Mouse (Mus musculus): Measurements from ENCODE around the gene Sirt5. TPM values are rescaled to one million over a fixed set of nuclear protein-coding genes. Genes with fewer than 3 reads are reported as not detected.
A peak's percentile ranks its signal among the peaks of the same experiment; 100 is the strongest.

The Sirt5 gene
- polyA plus RNA-seq, 1 experiment from 2014 or later: 22.5 TPM

- Histone ChIP-seq H3K9me3 (no peaks in the 10 kb centered on the region), H3K27me3 (no peaks in the 10 kb centered on the region), H3K4me3 (no peak overlapping the region), H3K4me1 (0 out of 2 replicates have a peak, but pooled peaks cover 4% of the 10 kb centered on the region), H3K27ac (no peak overlapping the region), H3K4me2 (no peak overlapping the region), H3K36me3 (no peaks in the 10 kb centered on the region), H3K9ac (no peak overlapping the region)
- no peak for ATAC-seq (ENCODE audit: borderline replicate concordance, extremely low read depth, low FRiP score, low TSS enrichment)
- WGBS: 57% methylated on average over 8 of the region's 8 CpGs
These were observed 15.9 kb upstream of the Sirt5 start for GRCm38 (mm10) chr13:43349376-43349775.

- no peak overlapping the region for H3K9ac ChIP-seq
- H3K4me2 ChIP-seq: no peak overlapping the region
- no peak for ATAC-seq (ENCODE audit: borderline replicate concordance, extremely low read depth, low FRiP score, low TSS enrichment)
- no peak overlapping the region for H3K4me3 ChIP-seq
- 51% methylated on average over 9 of the region's 9 CpGs for WGBS
- no peak overlapping the region for H3K27ac ChIP-seq
- 0 out of 2 replicates have a peak, but pooled peaks cover 4% of the 10 kb centered on the region for H3K4me1 ChIP-seq
- no peaks in the 10 kb centered on the region for H3K36me3 ChIP-seq
- H3K9me3 ChIP-seq: no peaks in the 10 kb centered on the region
- H3K27me3 ChIP-seq: no peaks in the 10 kb centered on the region
These were observed 14.7 kb upstream of the Sirt5 start for GRCm38 (mm10) chr13:43350489-43351169.

DNA sequence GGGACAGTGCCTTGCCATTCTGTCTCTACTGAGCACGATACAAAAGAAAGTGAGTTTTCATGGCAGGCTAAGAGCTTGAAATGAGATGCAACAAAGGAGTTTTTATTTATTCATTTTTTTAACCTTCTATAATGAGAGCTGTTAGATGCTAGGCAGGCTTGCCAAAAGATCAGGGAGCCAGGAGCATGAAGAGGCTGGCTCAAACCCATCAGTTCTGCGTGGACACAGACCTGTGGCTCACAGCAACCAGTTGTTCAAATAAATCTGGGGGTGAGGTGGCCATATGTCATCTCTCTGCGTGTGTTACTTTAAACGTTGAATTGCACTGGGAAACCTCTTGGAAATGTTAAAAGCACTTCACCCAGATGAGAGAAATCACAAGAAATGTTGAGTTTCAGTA lies 11.9 kb upstream of the Sirt5 start:
- no peaks in the 10 kb centered on the region for H3K9me3 ChIP-seq
- no peaks in the 10 kb centered on the region for H3K36me3 ChIP-seq
- no peaks in the 10 kb centered on the region for H3K27me3 ChIP-seq
- H3K27ac ChIP-seq: no peak overlapping the region
- 37% methylated on average over 4 of the region's 4 CpGs for WGBS
- no peak overlapping the region for H3K9ac ChIP-seq
- H3K4me1 ChIP-seq: 0 out of 2 replicates have a peak, but pooled peaks cover 4% of the 10 kb centered on the region
- no peak overlapping the region for H3K4me3 ChIP-seq
- H3K4me2 ChIP-seq: no peak overlapping the region
- ATAC-seq (ENCODE audit: borderline replicate concordance, extremely low read depth, low FRiP score, low TSS enrichment): no peak

DNA sequence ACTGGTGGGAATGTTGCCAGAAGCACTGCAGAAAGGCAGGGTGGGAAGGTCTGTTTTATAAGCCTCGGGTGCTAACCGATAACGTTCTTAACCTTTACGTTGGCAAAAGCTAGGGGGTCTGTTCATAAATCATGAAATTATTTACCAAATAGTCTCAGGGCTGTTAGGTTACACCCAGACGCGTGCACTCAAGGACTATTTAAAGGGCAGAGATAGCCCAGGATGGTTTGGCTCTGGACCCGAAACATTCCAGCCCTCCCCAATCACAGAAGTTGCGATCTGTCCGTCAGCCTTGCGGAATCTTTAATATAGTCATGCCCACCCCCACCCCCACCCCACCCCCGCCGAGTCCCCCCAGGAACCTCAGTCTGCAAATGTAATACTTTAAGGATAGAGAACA lies 10.9 kb upstream of the Sirt5 start:
- 0 out of 2 replicates have a peak, but pooled peaks cover 4% of the 10 kb centered on the region for H3K4me1 ChIP-seq
- H3K27me3 ChIP-seq: no peaks in the 10 kb centered on the region
- no peaks in the 10 kb centered on the region for H3K36me3 ChIP-seq
- H3K4me2 ChIP-seq: no peak overlapping the region
- no peak overlapping the region for H3K27ac ChIP-seq
- 47% methylated on average over 12 of the region's 12 CpGs for WGBS
- no peak overlapping the region for H3K4me3 ChIP-seq
- H3K9ac ChIP-seq: no peak overlapping the region
- no peaks in the 10 kb centered on the region for H3K9me3 ChIP-seq
- ATAC-seq (ENCODE audit: borderline replicate concordance, extremely low read depth, low FRiP score, low TSS enrichment): no peak

DNA sequence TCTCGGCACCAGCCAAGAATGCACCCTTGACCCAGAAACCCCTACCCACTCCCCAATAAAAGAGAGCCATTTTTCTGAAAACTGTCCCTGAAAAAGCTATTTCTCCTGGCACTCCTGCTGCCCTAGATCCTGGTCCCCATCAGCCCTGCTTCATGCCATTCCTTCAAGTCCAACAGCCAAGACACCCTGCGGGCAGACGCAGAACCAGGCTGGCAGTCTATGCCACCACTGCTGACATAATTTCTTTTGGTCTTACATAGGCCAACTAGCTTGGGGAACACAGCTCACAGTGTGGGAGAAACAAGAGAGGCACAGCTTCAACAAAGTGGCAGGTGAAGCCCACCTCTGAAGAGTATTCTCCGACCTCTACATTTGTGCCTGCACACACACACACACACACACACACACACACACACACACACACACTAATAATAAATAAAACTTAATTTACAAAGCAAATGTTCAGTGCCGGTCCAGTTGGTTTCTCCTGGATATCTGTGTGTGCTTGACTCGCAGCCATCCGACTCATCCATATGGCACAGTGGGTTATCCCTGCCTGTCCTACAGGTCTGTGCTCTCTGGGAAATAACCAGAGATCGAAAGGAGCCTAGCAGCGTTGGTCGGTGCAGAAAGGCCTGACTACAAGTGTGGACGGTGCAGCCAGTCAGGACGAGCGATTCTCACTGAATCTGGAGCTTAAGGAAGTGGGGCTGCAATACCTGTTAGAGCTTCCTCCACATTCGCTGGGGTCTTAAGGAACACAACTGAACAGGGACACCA lies 8.8 kb upstream of the Sirt5 start:
- H3K4me2 ChIP-seq: no peak overlapping the region
- no peak overlapping the region for H3K27ac ChIP-seq
- H3K9ac ChIP-seq: no peak overlapping the region
- H3K4me3 ChIP-seq: no peak overlapping the region
- no peaks in the 10 kb centered on the region for H3K27me3 ChIP-seq
- H3K36me3 ChIP-seq: no peaks in the 10 kb centered on the region
- H3K4me1 ChIP-seq: 0 out of 2 replicates have a peak, but pooled peaks cover 4% of the 10 kb centered on the region
- ATAC-seq (ENCODE audit: borderline replicate concordance, extremely low read depth, low FRiP score, low TSS enrichment): no peak
- 84% methylated on average over 14 of the region's 14 CpGs for WGBS
- H3K9me3 ChIP-seq: no peaks in the 10 kb centered on the region

DNA sequence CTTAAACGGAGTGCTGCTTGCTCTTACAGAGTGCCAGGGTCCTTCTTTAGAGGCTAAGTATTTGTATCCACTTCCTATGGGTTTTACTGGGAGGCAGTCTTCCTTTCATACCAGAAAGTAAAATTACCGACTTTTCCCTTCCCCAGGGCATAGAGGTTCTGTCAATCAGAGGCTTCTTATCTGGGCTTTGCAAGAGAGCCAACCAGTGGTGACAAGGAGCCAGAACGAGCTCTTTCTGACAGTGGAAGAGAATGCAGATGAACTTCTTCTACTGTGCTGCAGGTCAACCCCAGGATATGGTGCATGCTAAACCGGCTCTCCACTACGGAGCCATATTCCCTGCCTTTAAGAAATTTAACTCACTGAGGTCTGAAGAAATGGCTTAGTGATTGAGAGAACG lies 4.8 kb upstream of the Sirt5 start:
- Histone ChIP-seq H3K4me3 (no peak overlapping the region), H3K36me3 (no peaks in the 10 kb centered on the region), H3K27ac (no peak overlapping the region), H3K4me2 (no peak overlapping the region), H3K27me3 (no peaks in the 10 kb centered on the region), H3K9me3 (no peaks in the 10 kb centered on the region), H3K9ac (no peak overlapping the region), H3K4me1 (peaks cover 9% of the 10 kb centered on the region; the same call in 1 of the 2 replicates)
- ATAC-seq (ENCODE audit: borderline replicate concordance, extremely low read depth, low FRiP score, low TSS enrichment): no peak
- WGBS: 63% methylated on average over 6 of the region's 6 CpGs

- Histone ChIP-seq H3K4me3 (no peak overlapping the region), H3K9ac (no peak overlapping the region), H3K27ac (0 out of 2 replicates have a peak overlapping the region, but pooled peaks have one; percentile 15), H3K4me1 (peaks cover 13% of the 10 kb centered on the region; the same call in 1 of the 2 replicates), H3K36me3 (no peaks in the 10 kb centered on the region), H3K27me3 (no peaks in the 10 kb centered on the region), H3K4me2 (peak overlapping the region; percentile 20; the same call in 1 of the 2 replicates), H3K9me3 (no peaks in the 10 kb centered on the region)
- ATAC-seq (ENCODE audit: borderline replicate concordance, extremely low read depth, low FRiP score, low TSS enrichment): no peak; the same call in 1 of the 2 replicates
- 44% methylated on average over 9 of the region's 9 CpGs for WGBS
These were observed 2.9 kb upstream of the Sirt5 start for GRCm38 (mm10) chr13:43362353-43362752.

DNA sequence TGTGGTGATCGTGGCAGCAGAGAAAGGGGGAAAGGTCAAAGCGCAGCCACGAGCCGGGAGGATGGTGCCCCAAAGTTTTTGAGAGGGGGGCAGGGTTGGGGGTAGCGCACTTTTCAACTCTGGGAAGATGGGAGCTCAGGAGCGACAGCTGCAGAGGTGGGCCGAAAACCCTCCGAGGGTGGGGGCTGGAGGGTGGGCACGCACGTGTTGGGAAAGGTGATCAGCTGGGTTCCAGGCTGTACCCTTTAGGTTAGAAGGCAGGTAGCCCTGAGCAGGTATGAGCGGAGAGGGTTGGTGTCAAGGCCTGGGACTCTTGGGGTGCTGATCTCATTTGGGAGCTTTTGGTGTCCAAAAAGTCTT lies 509 bp downstream of the Sirt5 start:
- peak overlapping the region; percentile 84 for H3K4me2 ChIP-seq
- H3K9me3 ChIP-seq: no peaks in the 10 kb centered on the region
- peak overlapping the region; percentile 54 for H3K4me3 ChIP-seq
- H3K9ac ChIP-seq: peak overlapping the region; percentile 56
- WGBS: 7% methylated on average over 11 of the region's 11 CpGs
- H3K27me3 ChIP-seq: no peaks in the 10 kb centered on the region
- peak overlapping the region; percentile 17 for H3K27ac ChIP-seq
- peaks cover 13% of the 10 kb centered on the region; the same call in 1 of the 2 replicates for H3K4me1 ChIP-seq
- peak; percentile 19; the same call in 1 of the 2 replicates for ATAC-seq (ENCODE audit: borderline replicate concordance, extremely low read depth, low FRiP score, low TSS enrichment)
- 0 out of 2 replicates have a peak, but pooled peaks cover 3% of the 10 kb centered on the region for H3K36me3 ChIP-seq

GRCm38 (mm10) chr13:43370063-43370462 lies 4.8 kb downstream of the Sirt5 start:
- ATAC-seq (ENCODE audit: borderline replicate concordance, extremely low read depth, low FRiP score, low TSS enrichment): no peak
- WGBS: 70% methylated on average over 6 of the region's 6 CpGs
- Histone ChIP-seq H3K4me3 (no peak overlapping the region), H3K9ac (no peak overlapping the region), H3K4me1 (0 out of 2 replicates have a peak, but pooled peaks cover 11% of the 10 kb centered on the region), H3K27me3 (no peaks in the 10 kb centered on the region), H3K27ac (no peak overlapping the region), H3K36me3 (peaks cover 27% of the 10 kb centered on the region), H3K4me2 (no peak overlapping the region), H3K9me3 (no peaks in the 10 kb centered on the region)

DNA sequence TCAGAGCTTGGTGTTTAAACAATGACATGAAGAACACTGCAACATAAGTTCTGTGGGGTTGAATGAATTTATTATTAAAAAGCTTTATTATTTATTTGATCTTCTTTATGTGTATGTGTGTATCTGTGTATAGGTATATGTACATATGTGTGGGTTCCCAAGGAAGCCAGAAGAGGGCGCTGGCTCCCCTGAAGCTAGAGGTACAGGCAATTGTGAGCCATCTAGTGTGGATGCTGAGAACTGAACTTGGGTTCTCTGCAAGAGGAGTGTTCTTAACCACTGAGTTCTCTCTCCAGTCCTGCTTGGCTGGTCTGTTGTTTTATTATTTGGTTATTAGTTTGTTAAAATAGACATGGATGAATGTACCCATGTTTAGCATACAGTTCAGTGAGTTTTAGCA lies 7.6 kb downstream of the Sirt5 start:
- no peak overlapping the region for H3K4me3 ChIP-seq
- no peak overlapping the region for H3K9ac ChIP-seq
- peaks cover 38% of the 10 kb centered on the region for H3K36me3 ChIP-seq
- H3K4me1 ChIP-seq: 0 out of 2 replicates have a peak, but pooled peaks cover 6% of the 10 kb centered on the region
- 78% methylated on average over 1 of the region's 1 CpGs for whole genome bisulfite sequencing
- H3K27me3 ChIP-seq: no peaks in the 10 kb centered on the region
- no peak overlapping the region for H3K27ac ChIP-seq
- no peaks in the 10 kb centered on the region for H3K9me3 ChIP-seq
- no peak overlapping the region for H3K4me2 ChIP-seq
- no peak for ATAC-seq (ENCODE audit: borderline replicate concordance, extremely low read depth, low FRiP score, low TSS enrichment)

DNA sequence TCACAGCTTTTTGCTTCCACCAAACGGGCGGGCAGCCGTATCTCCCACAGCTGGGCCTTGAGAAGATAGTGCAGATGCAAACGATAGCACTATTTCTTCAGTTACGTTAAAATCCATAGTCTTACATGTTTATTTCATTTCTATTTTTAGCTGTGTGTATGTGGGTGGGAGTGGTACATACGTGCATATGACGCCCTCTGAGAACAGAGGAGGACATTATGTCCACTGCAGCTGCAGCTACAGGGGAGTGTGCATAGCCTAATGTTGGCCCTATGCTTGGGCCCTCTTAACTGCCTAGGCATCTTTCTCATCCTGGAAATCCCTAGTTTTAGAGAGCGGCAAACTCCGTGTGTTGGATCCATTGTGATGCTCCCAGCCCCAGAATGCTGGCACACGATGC lies 8.9 kb downstream of the Sirt5 start:
- Histone ChIP-seq H3K9me3 (no peaks in the 10 kb centered on the region), H3K27ac (peak overlapping the region; percentile 39; the same call in 1 of the 2 replicates), H3K4me2 (no peak overlapping the region), H3K36me3 (peaks cover 44% of the 10 kb centered on the region), H3K27me3 (no peaks in the 10 kb centered on the region), H3K4me3 (no peak overlapping the region), H3K9ac (no peak overlapping the region), H3K4me1 (0 out of 2 replicates have a peak, but pooled peaks cover 6% of the 10 kb centered on the region)
- 66% methylated on average over 10 of the region's 10 CpGs for WGBS
- peak; percentile 79 for ATAC-seq (ENCODE audit: borderline replicate concordance, extremely low read depth, low FRiP score, low TSS enrichment)

DNA sequence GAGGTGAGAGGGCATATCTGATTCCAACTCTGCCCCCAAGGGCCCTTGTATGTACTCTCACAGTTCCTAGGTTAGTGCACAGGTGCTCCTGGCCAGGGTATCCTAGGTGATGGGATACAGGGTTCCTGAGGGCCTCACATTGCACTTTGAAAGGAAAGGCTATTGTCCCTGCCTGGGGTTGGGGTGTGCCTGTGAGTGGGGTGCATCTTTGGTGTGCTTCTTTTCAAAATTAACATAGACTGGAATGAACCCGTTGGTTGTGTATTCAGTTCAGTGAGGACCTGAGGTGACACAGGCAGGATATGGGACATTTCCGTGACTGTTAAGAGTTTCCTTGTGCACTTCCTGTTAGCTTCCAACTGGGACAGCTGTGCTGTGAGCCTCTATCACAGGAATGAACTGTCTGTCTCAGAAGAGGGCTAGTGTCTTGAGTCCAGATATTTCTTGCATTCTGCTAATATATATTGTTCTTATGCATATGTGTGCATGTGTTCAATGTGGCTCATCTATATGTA lies 9.7 kb downstream of the Sirt5 start:
- 39% methylated on average over 2 of the region's 2 CpGs for WGBS
- Histone ChIP-seq H3K9ac (no peak overlapping the region), H3K4me3 (no peak overlapping the region), H3K9me3 (no peaks in the 10 kb centered on the region), H3K36me3 (peaks cover 44% of the 10 kb centered on the region), H3K4me1 (0 out of 2 replicates have a peak, but pooled peaks cover 6% of the 10 kb centered on the region), H3K4me2 (no peak overlapping the region), H3K27ac (peak overlapping the region; percentile 49), H3K27me3 (no peaks in the 10 kb centered on the region)
- no peak for ATAC-seq (ENCODE audit: borderline replicate concordance, extremely low read depth, low FRiP score, low TSS enrichment)

All from lung, embryonic 15.5 days (tissue).